Mouse (Mus musculus) myocyte (in vitro differentiated cells): ENCODE measurements around the gene Fam210b. TPM values are rescaled to one million over a fixed set of nuclear protein-coding genes. Genes with fewer than 3 reads are reported as not detected.

Source experiments
- H3K27me3 ChIP-seq: one replicate; pipeline ENCODE4 v1.6.1; 2011; ENCODE audit not compliant: control insufficient read depth, insufficient read depth, insufficient read length
- H3K36me3 ChIP-seq: one replicate; pipeline ENCODE4 v1.6.1; 2011; ENCODE audit not compliant: control insufficient read depth, insufficient read depth
- H3K4me2 ChIP-seq: one replicate; pipeline ENCODE4 v1.6.1; 2011; ENCODE audit warnings: low read depth, control low read depth
- H3K4me3 ChIP-seq: one replicate; pipeline ENCODE4 v1.5.1; 2011; ENCODE audit warnings: mild to moderate bottlenecking, control low read depth, moderate library complexity
- H3K79me2 ChIP-seq: one replicate; pipeline ENCODE4 v1.6.1; 2011; ENCODE audit not compliant: control insufficient read depth, insufficient read depth
- H3ac ChIP-seq: one replicate; pipeline ENCODE4 v1.6.1; 2011; ENCODE audit not compliant: control insufficient read depth, insufficient read length
- CEBPB ChIP-seq: IDR thresholded peaks from 2 replicates; pipeline ENCODE4 v1.6.1; 2011; ENCODE audit warnings: mild to moderate bottlenecking, moderate library complexity; ENCODE audit not compliant: poor library complexity, insufficient read depth, severe bottlenecking
- E2F4 ChIP-seq: IDR thresholded peaks from one replicate; pipeline ENCODE4 v1.6.1; 2011; ENCODE audit warnings: mild to moderate bottlenecking, control low read depth, moderate library complexity; ENCODE audit not compliant: insufficient read depth
- MAX ChIP-seq: IDR thresholded peaks from one replicate; pipeline ENCODE4 v1.6.1; 2011; ENCODE audit warnings: low read depth, mild to moderate bottlenecking, control low read depth
- MYOD1 ChIP-seq, 3 experiments: IDR thresholded peaks; one replicate each; pipeline ENCODE4 v1.6.1; 2011; ENCODE audit warnings: control low read depth in 2 of 3, low read depth in 2 of 3, mild to moderate bottlenecking in 2 of 3, moderate library complexity in 1 of 3; ENCODE audit not compliant: insufficient read length in 2 of 3, control insufficient read depth in 1 of 3
- MYOG ChIP-seq, 3 experiments: IDR thresholded peaks; one replicate each; pipeline ENCODE4 v1.6.1; 2011; ENCODE audit warnings: control low read depth in 2 of 3, low read depth in 2 of 3, mild to moderate bottlenecking in 2 of 3; ENCODE audit not compliant: insufficient read length in 2 of 3, control insufficient read depth in 1 of 3, insufficient read depth in 1 of 3
- POLR2A ChIP-seq: IDR thresholded peaks from one replicate; pipeline ENCODE4 v1.6.1; 2011; ENCODE audit warnings: low read depth, mild to moderate bottlenecking, control low read depth, moderate library complexity; ENCODE audit not compliant: insufficient read length
- POLR2AphosphoS2 ChIP-seq: IDR thresholded peaks from one replicate; pipeline ENCODE4 v1.6.1; 2011; ENCODE audit warnings: low read depth, control low read depth; ENCODE audit not compliant: insufficient read length
- REST ChIP-seq: IDR thresholded peaks from one replicate; pipeline ENCODE4 v1.6.1; 2011; ENCODE audit warnings: mild to moderate bottlenecking, control low read depth, moderate library complexity; ENCODE audit not compliant: insufficient read depth, insufficient read length
- SRF ChIP-seq: IDR thresholded peaks from one replicate; pipeline ENCODE4 v1.6.1; 2011; ENCODE audit warnings: low read depth; ENCODE audit not compliant: control insufficient read depth, insufficient read length
- TCF12 ChIP-seq: IDR thresholded peaks from one replicate; pipeline ENCODE4 v1.6.1; 2011; ENCODE audit warnings: mild to moderate bottlenecking, control low read depth; ENCODE audit not compliant: poor library complexity, insufficient read depth, severe bottlenecking
- TCF3 ChIP-seq: IDR thresholded peaks from one replicate; pipeline ENCODE4 v1.6.1; 2011; ENCODE audit warnings: low read depth, control low read depth; ENCODE audit not compliant: insufficient read length
- USF1 ChIP-seq: IDR thresholded peaks from one replicate; pipeline ENCODE4 v1.6.1; 2011; ENCODE audit warnings: low read depth, mild to moderate bottlenecking, control low read depth, moderate library complexity
- polyA plus RNA-seq: library from polyadenylated mRNA; unstranded; fragments of >200 nt; fragmentation: generic; extraction: Trizol; gene quantifications from one replicate; pipeline ENCODE4 v1.2.1, GENCODE M21; 2012; ENCODE audit warnings: missing spikeins

Fam210b gene
- polyA plus RNA-seq, 1 experiment, result 3.9 TPM

DNA sequence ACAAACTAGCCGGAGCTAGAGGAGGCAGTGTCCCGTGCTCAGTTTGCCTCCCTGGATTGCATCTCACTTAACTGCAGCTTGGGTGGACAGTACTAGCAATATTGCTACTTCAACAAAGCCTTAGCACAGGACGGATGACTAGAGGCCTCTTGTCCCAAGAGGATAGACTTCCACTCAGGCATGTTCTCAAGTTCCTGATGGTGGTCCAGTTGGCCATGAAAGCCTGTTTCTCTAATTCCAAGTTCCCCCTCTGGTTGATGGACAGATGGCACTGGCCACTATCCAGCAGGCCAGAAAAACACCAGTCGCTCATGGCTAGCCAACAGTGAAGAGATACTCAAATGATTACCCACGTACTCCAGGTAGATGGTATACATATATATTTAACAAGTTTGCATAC is 10.5 kb downstream of the Fam210b start:
- Histone ChIP-seq H3K36me3 (peaks cover 20% of the 10 kb centered on the region), H3K4me3 (no peak overlapping the region), H3K27me3 (no peaks in the 10 kb centered on the region), H3K79me2 (no peaks in the 10 kb centered on the region), H3K4me2 (no peak overlapping the region), H3ac (no peak overlapping the region)
- no peak for TF ChIP-seq TCF3
- no peak for TF ChIP-seq USF1
- no peak for TF ChIP-seq MAX
- TF ChIP-seq POLR2AphosphoS2, result peak; percentile 32
- no peak for TF ChIP-seq MYOG (IDR thresholded peaks at IDR 0.05; ENCODE audit: control insufficient read depth in 1 of 3, insufficient read depth in 1 of 3, insufficient read length in 2 of 3, low read depth in 2 of 3)
- no peak for TF ChIP-seq SRF
- no peak for TF ChIP-seq E2F4

- Histone ChIP-seq H3K4me2 (no peak overlapping the region), H3ac (no peak overlapping the region), H3K79me2 (peaks cover 41% of the 10 kb centered on the region), H3K36me3 (peaks cover 40% of the 10 kb centered on the region), H3K27me3 (no peaks in the 10 kb centered on the region), H3K4me3 (no peak overlapping the region)
- TF ChIP-seq TCF12 (no peak), TCF3 (no peak), POLR2A (no peak), MYOD1 (IDR thresholded peaks at IDR 0.05; ENCODE audit: control insufficient read depth in 1 of 3, insufficient read length in 2 of 3, low read depth in 2 of 3) (no peak), E2F4 (no peak), MAX (no peak), REST (no peak), MYOG (IDR thresholded peaks at IDR 0.05; ENCODE audit: control insufficient read depth in 1 of 3, insufficient read depth in 1 of 3, insufficient read length in 2 of 3, low read depth in 2 of 3) (no peak), SRF (no peak), POLR2AphosphoS2 (no peak), CEBPB (no peak), USF1 (no peak)
Observed at GRCm38 (mm10) chr2:172363176-172363575, 17.8 kb downstream of the Fam210b start.

- peak; percentile 87 for TF ChIP-seq USF1
- peak; percentile 84 for TF ChIP-seq E2F4
- TF ChIP-seq POLR2A, result peak; percentile 70
- peak; percentile 93 for TF ChIP-seq SRF
- TF ChIP-seq MYOG (IDR thresholded peaks at IDR 0.05; ENCODE audit: control insufficient read depth in 1 of 3, insufficient read depth in 1 of 3, insufficient read length in 2 of 3, low read depth in 2 of 3), result peak in 2 of 3 experiments; percentile 67 to 74
- TF ChIP-seq REST, result no peak
- peak; percentile 78 for TF ChIP-seq POLR2AphosphoS2
- no peak for TF ChIP-seq TCF12
- peak in 2 of 3 experiments; percentile 34 to 54 for TF ChIP-seq MYOD1 (IDR thresholded peaks at IDR 0.05; ENCODE audit: control insufficient read depth in 1 of 3, insufficient read length in 2 of 3, low read depth in 2 of 3)
- no peak for TF ChIP-seq TCF3
- TF ChIP-seq MAX, result peak; percentile 88
- no peak for TF ChIP-seq CEBPB
- Histone ChIP-seq H3K27me3 (no peaks in the 10 kb centered on the region), H3K79me2 (peaks cover 74% of the 10 kb centered on the region), H3ac (peak within 1 kb of the TSS; percentile 67), H3K4me2 (peak within 1 kb of the TSS; percentile 79), H3K4me3 (peak within 1 kb of the TSS; percentile 98), H3K36me3 (peaks cover 12% of the 10 kb centered on the region)
Observed at GRCm38 (mm10) chr2:172370411-172371223, 25.3 kb downstream of the Fam210b start, which contains the start of the genes Aurka and Cstf1. Gene Aurka (minus strand): TSS chr2:172370535. Gene Cstf1 (plus strand): TSS chr2:172370681.

- no peaks in the 10 kb centered on the region for H3K27me3 ChIP-seq
- H3K79me2 ChIP-seq, result peaks cover 71% of the 10 kb centered on the region
- H3K4me3 ChIP-seq, result peak overlapping the region; percentile 98
- peaks cover 18% of the 10 kb centered on the region for H3K36me3 ChIP-seq
- TF ChIP-seq TCF12 (no peak), USF1 (no peak), TCF3 (no peak), POLR2A (no peak), POLR2AphosphoS2 (no peak), MYOG (IDR thresholded peaks at IDR 0.05; ENCODE audit: control insufficient read depth in 1 of 3, insufficient read depth in 1 of 3, insufficient read length in 2 of 3, low read depth in 2 of 3) (no peak), SRF (no peak), CEBPB (no peak), REST (no peak), MYOD1 (IDR thresholded peaks at IDR 0.05; ENCODE audit: control insufficient read depth in 1 of 3, insufficient read length in 2 of 3, low read depth in 2 of 3) (no peak), MAX (no peak)
- H3ac ChIP-seq, result peak overlapping the region; percentile 67
- H3K4me2 ChIP-seq, result peak overlapping the region; percentile 73
Observed at GRCm38 (mm10) chr2:172371258-172371657, 25.9 kb downstream of the Fam210b start.
